ENCODE assay signal across 20 mouse cellular contexts in genomic region chr3:102762388-102762787, GRCm38 (mm10). TPM values are rescaled to one million over a fixed set of nuclear protein-coding genes. Genes with fewer than 3 reads are reported as not detected.
DNase-seq lines count a peak whose midpoint lies in the region; ATAC-seq and TF ChIP-seq lines count a peak whose summit lies in the region.
"Had no signal": no experiment of that assay in that cellular context is flagged by ENCODE, and none has a peak within 500 bp of the region (broad histone marks: within the 10 kb centered on the region; RNA-seq: fewer than 3 reads in every experiment).

No protein-coding gene starts in this region.

- no peaks in the 10 kb centered on the region for H3K9me3 ChIP-seq in forebrain, embryonic 15.5 days
- H3K9me3 ChIP-seq in forebrain, embryonic 11.5 days (ENCODE audit: control insufficient read depth, low read length) = no peaks in the 10 kb centered on the region
- H3K9me3 ChIP-seq: heart, embryonic 15.5 days; liver, embryonic 13.5 days had no signal

- no peak for DNase-seq in forebrain, embryonic 11.5 days (ENCODE audit: low spot score)
- DNase-seq in layer of hippocampus, adult 2 months (ENCODE audit: low spot score in 2 of 2) = peak in 1 of 2 experiments; percentile 22
- no peak for DNase-seq in layer of hippocampus, postnatal 25 days (ENCODE audit: extremely low spot score in 1 of 2, low spot score in 1 of 2)
- peak; percentile 39 for DNase-seq in testis, postnatal 10 days (ENCODE audit: low spot score)
- DNase-seq in testis, postnatal 14 days (ENCODE audit: low spot score) = no peak
- DNase-seq in adrenal gland, postnatal 25 days = no peak
- no peak for DNase-seq in embryo, embryonic 11 days
- DNase-seq: adrenal gland, adult 2 months; cerebellum, adult 11 months; cerebellum, postnatal 36 days; heart, adult 18-20 months; kidney, adult 2 months; kidney, postnatal 25 days; liver, embryonic 13.5 days; thymus, postnatal 4 days had no signal

- 0 out of 2 replicates have a peak, but pooled peaks have one; percentile 52 for ATAC-seq in forebrain, embryonic 15.5 days (replicated peaks)
- no peak for ATAC-seq in forebrain, embryonic 11.5 days (replicated peaks; ENCODE audit: low FRiP score)

- H3K27me3 ChIP-seq in forebrain, embryonic 15.5 days = no peaks in the 10 kb centered on the region
- H3K27me3 ChIP-seq in forebrain, embryonic 11.5 days (ENCODE audit: control insufficient read depth, insufficient read depth, low read length) = no peaks in the 10 kb centered on the region
- H3K27me3 ChIP-seq: heart, embryonic 15.5 days; liver, embryonic 13.5 days had no signal

- H3K9ac ChIP-seq in forebrain, embryonic 15.5 days (replicated peaks) = no peak overlapping the region
- no peak overlapping the region for H3K9ac ChIP-seq in forebrain, embryonic 11.5 days (ENCODE audit: low read length)
- H3K9ac ChIP-seq: heart, embryonic 15.5 days; liver, embryonic 13.5 days had no signal

- no peak overlapping the region for H3K4me3 ChIP-seq in forebrain, embryonic 15.5 days
- H3K4me3 ChIP-seq in forebrain, embryonic 11.5 days (ENCODE audit: low read depth, low read length) = no peak overlapping the region
- H3K4me3 ChIP-seq in layer of hippocampus, adult 2 months = no peak overlapping the region
- H3K4me3 ChIP-seq: erythroblast, embryonic 14.5 days; heart, embryonic 15.5 days; liver, embryonic 13.5 days had no signal

- peaks cover 18% of the 10 kb centered on the region for H3K4me1 ChIP-seq in forebrain, embryonic 15.5 days
- H3K4me1 ChIP-seq in forebrain, embryonic 11.5 days (replicated peaks; ENCODE audit: control insufficient read depth, insufficient read depth, low read length) = 0 out of 2 replicates have a peak, but pooled peaks cover 2% of the 10 kb centered on the region
- H3K4me1 ChIP-seq: liver, embryonic 13.5 days had no signal

- WGBS in forebrain, embryonic 15.5 days = 40% methylated on average over 3 of the region's 3 CpGs
- 59% methylated on average over 3 of the region's 3 CpGs for WGBS in forebrain, embryonic 11.5 days

- H3K36me3 ChIP-seq in forebrain, embryonic 15.5 days = peaks cover 23% of the 10 kb centered on the region; the same call in 1 of the 2 replicates
- H3K36me3 ChIP-seq in forebrain, embryonic 11.5 days (ENCODE audit: control insufficient read depth, insufficient read depth, low read length) = no peaks in the 10 kb centered on the region; the same call in 1 of the 2 replicates
- H3K36me3 ChIP-seq: liver, embryonic 13.5 days had no signal

- H3K4me2 ChIP-seq in forebrain, embryonic 15.5 days (replicated peaks) = no peak overlapping the region
- H3K4me2 ChIP-seq in forebrain, embryonic 11.5 days (ENCODE audit: low read depth, low read length, severe bottlenecking) = no peak overlapping the region
- H3K4me2 ChIP-seq: heart, embryonic 15.5 days; liver, embryonic 13.5 days had no signal

- no peak for TF ChIP-seq CTCF in layer of hippocampus, adult 2 months (conservative IDR thresholded peaks at IDR 0.05)

- 0 out of 2 replicates have a peak overlapping the region, but pooled peaks have one; percentile 19 for H3K27ac ChIP-seq in forebrain, embryonic 15.5 days (replicated peaks)
- no peak overlapping the region for H3K27ac ChIP-seq in forebrain, embryonic 11.5 days (ENCODE audit: low read depth, low read length)
- peak overlapping the region; percentile 80 for H3K27ac ChIP-seq in layer of hippocampus, adult 2 months
- H3K27ac ChIP-seq: heart, embryonic 15.5 days; liver, embryonic 13.5 days had no signal

RNA-seq across cellular contexts. Expression of gene Tshb, which starts 20.1 kb away (rescaled TPM):
- polyA plus RNA-seq in forebrain, embryonic 15.5 days (2015; fragmentation: Nextera tagmentation; extraction: Ambion mirVana) = 0.08 and 0.37 TPM in 2 replicates
- polyA plus RNA-seq in forebrain, embryonic 11.5 days (2014; fragmentation: Nextera tagmentation; extraction: Ambion mirVana) = 0.15 TPM in 1 of 2 replicates, not detected in the other
- total RNA-seq in layer of hippocampus, adult 2 months (2021) = not detected
- total RNA-seq in layer of hippocampus, postnatal 25 days (2021) = not detected
- total RNA-seq in adrenal gland, postnatal 25 days (2021) = not detected in 2 replicates
- total RNA-seq: adrenal gland, adult 2 months; gastrocnemius, adult 18-20 months; heart, adult 18-20 months had no signal
- polyA plus RNA-seq: adrenal gland, adult 2 months; brain, embryonic 14.5 days; erythroblast, embryonic 14.5 days; heart, embryonic 15.5 days; kidney, adult 2 months had no signal

RNA-seq across cellular contexts. Expression of gene Tspan2, which starts 28.1 kb away (rescaled TPM):
- polyA plus RNA-seq in forebrain, embryonic 15.5 days (2015; fragmentation: Nextera tagmentation; extraction: Ambion mirVana) = 6.7 and 7.5 TPM in 2 replicates
- 9.0 and 9.5 TPM in 2 replicates for polyA plus RNA-seq in forebrain, embryonic 11.5 days (2014; fragmentation: Nextera tagmentation; extraction: Ambion mirVana)
- 10 to 100 TPM; 70.5 to 76.2 TPM for total RNA-seq in layer of hippocampus, adult 2 months (2021)
- 100 to 1,000 TPM; 160 to 197 TPM for total RNA-seq in layer of hippocampus, postnatal 25 days (2021)
- total RNA-seq in adrenal gland, postnatal 25 days (2021) = 3.9 and 7.1 TPM in 2 replicates
- polyA plus RNA-seq: erythroblast, embryonic 14.5 days had no signal
